Mouse (Mus musculus) left cerebral cortex, postnatal 36 days (tissue): ENCODE data around the gene Pbxip1. TPM values are rescaled to one million over a fixed set of nuclear protein-coding genes. Genes with fewer than 3 reads are reported as not detected.

Experiments used
- DNase-seq, 2 experiments: peaks; one replicate each; pipeline ENCODE4 v3.0.0; 2021 to 2022; ENCODE audit warnings: low spot score in 2 of 2, mixed read lengths in 1 of 2
- intact Hi-C: fragments of 180-260 bp; cut with DNase I; formaldehyde crosslinking; loops from one replicate; pipeline ENCODE4 v1.15.1; 2025
- total RNA-seq, 2 experiments: library from RNA; stranded (reverse); gene quantifications; 2 replicates each; pipeline ENCODE4 v1.2.3; 2021

Gene Pbxip1
- total RNA-seq, 2 experiments from 2014 or later = 35.2 to 40.6 TPM

- intact Hi-C loops = no loop called here
- no peak for DNase-seq
These were observed 29.6 kb upstream of the Pbxip1 start for GRCm38 (mm10) chr3:89406887-89407286.

DNA sequence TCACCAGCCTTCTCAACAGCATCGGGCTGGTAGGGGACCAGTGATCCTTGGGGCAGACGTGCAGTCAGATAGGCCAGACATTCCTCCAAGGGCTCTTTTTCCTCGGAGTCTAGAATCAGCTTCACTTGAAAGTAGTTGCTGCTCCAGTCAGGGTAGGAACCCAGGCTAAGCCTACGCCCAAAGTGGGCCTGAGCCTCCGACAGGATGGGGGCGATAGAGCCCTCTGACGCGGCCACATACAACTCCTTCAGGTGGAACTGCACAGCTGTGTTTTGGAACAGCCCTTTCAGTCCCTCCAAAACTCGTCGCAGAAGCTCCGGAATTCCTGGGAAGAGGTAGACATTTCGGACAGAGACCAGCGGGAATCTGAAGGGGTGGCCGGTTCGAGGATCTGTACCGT is 28.1 kb upstream of the Pbxip1 start:
- intact Hi-C loops = no loop called here
- no peak for DNase-seq

DNA sequence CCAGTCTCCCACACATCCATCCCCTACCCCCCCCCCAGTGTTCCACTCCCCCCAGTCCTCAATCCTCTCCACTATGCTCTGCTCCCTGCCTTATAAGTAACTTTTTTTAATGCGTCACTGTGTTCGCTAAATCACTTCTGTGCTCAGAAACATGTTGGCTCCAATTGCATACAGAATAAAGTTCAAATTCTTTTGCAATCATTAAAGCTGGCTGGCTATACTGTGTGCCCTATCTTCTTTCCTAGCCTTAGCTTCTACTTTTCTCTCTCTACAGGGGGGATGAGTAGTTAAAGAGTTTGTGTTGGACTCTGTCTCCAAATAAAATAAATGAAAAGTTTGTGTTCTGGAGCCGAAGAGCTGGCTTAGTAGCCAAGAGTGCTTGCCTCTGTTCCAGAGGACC is 26.8 kb upstream of the Pbxip1 start:
- DNase-seq = no peak
- intact Hi-C loops = no loop called here

DNA sequence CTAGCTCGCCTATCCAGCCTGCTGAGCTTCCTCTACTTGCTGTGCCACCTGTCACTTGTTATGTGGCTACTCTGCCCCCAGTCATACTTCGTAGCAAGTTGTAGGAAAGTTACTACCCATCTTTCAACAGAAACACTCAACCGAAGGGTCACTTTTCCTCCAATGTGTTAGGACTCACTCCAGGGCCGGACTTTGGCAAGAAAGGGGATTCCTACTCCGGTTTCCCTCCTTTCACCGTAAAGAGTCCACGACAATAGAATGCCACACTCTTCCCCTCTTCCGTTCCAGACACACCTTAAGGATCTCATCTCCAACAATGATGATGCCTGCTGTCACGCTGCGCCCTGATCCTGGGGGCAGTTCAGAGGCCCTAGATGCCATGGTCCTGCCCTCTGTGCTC is 25.6 kb upstream of the Pbxip1 start:
- no peak for DNase-seq
- intact Hi-C loops = no loop called here

DNA sequence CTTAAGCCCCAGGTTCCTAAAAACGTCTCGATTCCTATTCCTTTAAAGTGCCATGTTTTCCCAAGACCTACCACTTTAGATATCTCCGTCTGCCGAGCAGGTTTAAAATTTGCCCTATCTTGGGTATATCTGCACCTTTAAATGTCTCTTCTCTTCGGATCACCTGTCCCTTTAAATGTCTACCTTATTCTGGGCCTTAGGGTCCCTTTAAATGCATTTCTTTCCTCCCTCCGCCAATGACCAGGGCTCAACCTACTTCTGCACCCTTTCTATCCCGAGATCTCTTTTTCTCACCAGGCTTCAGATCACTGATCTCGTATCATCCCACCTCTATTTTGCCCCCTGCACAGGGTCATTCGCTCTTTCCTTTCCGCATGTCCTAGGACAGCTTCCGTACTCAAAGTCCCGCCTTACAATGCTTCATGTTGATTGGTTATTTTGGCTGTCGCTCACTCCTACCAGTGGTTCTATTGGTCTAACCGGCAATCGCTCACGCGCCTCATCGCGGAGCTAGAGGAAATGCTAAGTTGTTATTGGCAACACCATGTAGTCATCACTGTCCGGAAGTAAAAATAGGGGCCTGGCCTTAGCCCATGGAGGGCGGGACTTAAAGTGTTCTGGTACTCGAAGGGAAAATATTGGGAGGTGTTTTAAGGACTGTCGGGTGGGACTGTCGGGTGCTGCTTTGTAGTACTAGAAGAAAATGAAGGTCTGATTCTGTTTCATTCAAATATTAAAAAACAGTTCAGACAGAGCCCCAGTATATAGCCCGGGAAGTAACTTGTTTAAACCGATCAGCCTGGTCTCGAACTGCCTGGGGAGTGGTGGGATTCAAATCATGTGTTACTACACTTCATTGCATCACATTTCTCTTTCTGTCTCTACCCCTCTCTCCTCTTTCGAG is 24.8 kb upstream of the Pbxip1 start, which contains the start of gene Flad1:
Gene Flad1 (minus strand): TSS at position 381 of the 904 bp plus-strand sequence.
- peak; percentile 99 to 100 for DNase-seq
- intact Hi-C loops = no loop called here

DNA sequence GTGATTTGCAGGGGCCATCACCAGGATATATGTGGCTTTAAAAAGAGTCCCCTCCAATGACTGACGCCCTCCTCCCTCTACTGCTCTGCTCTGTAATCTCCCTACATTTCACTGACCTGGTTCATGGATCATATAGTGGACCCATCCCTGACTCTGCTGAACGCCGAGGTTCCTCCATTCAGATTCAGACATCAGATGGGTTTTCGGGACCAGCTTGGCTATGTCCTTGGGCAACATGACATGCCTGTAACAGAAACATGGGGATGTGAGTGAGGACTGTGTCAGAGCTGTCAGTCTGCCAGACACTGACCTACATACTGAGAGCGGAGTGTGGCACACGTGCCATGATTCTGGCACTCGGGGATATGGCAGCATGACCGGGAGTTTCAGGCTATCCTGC is 20.3 kb upstream of the Pbxip1 start:
- no peak for DNase-seq
- intact Hi-C loops = no loop called here

- intact Hi-C loops = no loop called here
- no peak for DNase-seq
These were observed 19.4 kb upstream of the Pbxip1 start for GRCm38 (mm10) chr3:89417131-89417530.

- intact Hi-C loops = no loop called here
- no peak for DNase-seq
These were observed 18.7 kb upstream of the Pbxip1 start for GRCm38 (mm10) chr3:89417840-89418169.

GRCm38 (mm10) chr3:89418170-89418860 is 18.2 kb upstream of the Pbxip1 start, which contains the start of the genes Cks1b and Shc1:
Gene Cks1b, minus strand, starts transcription at chr3:89418383.
Gene Shc1, plus strand, starts transcription at chr3:89418443.
- peak; percentile 90 to 93 for DNase-seq
- intact Hi-C loops = no loop called here

GRCm38 (mm10) chr3:89418861-89419250 is 17.6 kb upstream of the Pbxip1 start:
- DNase-seq = no peak
- intact Hi-C loops = no loop called here

DNA sequence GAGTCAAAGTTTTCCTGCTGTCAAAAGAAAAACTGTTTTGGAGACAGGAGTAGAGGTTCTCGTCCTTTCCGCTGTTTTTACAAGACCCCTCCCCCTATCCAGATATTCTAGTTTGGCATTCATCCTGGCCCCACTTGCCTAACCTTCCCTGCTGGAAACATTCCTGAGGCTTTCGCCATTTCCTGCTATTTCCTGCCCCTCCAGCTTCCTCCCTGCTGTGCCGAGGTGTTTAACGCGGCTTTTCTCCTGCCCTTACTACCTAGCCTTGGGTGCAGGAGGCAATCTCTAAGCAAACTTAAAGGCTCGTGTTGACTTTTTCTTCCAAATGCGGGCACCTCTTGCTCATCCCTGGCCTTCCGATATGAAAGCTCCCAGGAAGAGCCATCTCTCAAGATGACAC is 16.9 kb upstream of the Pbxip1 start:
- no peak for DNase-seq
- intact Hi-C loops = no loop called here

DNA sequence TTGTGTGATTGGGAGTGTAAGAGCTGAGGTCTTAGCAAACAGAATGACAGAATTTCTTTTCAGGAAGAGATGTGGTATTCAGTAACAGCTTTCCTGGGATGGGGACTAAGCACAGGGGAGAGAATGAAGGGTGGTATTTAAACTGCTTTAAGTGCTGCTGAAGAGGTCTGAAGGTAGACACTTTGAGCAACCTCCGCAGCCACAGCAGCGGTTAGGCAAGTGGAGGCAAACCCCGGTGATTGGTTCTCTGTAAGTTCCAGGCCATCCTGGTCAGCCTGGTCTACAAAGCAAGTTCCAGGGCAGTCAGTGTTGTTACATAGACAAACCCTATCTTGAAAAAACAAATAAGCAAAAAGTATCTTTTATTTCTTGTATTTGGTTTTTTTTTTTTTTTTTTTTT is 16.5 kb upstream of the Pbxip1 start:
- intact Hi-C loops = no loop called here
- DNase-seq = no peak

DNA sequence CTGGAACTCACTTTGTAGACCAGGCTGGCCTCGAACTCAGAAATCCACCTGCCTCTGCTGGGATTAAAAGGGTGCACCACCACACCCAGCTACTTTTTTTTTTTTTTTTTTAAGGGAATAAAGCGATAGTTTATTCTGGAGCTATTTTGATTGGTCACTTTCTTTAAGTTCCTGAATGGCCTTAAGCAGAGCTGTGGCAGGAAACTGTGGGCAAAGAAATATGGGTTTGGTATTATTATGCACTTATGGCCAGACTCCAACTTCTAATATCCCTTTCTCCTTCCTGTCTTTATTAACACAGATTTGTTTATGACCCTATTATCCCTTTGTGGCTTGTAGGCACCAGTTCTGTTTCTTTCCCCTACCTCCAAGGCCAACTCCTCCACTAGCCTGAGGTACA is 16.1 kb upstream of the Pbxip1 start:
- no peak for DNase-seq
- intact Hi-C loops = no loop called here

- intact Hi-C loops = no loop called here
- peak; percentile 63 to 70 for DNase-seq
These were observed 15.3 kb upstream of the Pbxip1 start for GRCm38 (mm10) chr3:89421002-89421774.

GRCm38 (mm10) chr3:89421810-89422473 is 14.6 kb upstream of the Pbxip1 start:
- intact Hi-C loops = no loop called here
- no peak for DNase-seq

DNA sequence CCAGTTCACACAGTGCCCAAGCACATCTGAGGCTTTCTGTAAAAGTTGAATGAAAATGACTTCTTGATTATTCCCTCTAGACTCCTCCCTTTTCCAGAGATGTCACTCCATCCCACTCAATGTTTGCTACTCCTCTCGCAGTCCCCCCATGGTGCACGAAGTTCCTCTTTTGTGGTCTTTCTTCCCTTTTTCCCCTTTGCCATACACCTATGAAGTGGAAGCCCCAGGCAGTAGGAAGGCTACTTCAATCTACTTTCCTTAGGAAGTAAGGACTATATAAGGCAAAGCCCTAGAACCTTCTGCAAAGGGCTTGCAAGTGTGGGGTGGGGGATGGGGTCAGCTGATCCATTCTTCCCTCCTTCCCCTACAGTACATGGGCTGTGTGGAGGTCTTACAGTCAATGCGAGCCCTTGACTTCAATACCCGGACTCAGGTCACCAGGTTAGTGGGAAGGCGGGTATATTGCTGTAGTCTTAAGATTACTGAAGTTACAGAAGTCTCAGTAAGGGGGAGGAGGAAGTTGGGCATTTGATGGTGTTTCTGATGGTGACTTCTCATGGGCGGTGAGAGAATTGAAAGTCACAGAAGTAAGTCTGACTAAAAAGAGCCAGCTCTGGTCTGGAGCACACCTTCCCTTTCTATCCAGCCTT is 13.8 kb upstream of the Pbxip1 start:
- no peak for DNase-seq

GRCm38 (mm10) chr3:89424416-89425140 is 11.9 kb upstream of the Pbxip1 start:
- intact Hi-C loops = no loop called here
- DNase-seq = no peak

More for the DNA sequence above, 13.8 kb upstream of the Pbxip1 start:
- intact Hi-C loops = no loop called here

- DNase-seq = no peak
- intact Hi-C loops = no loop called here
These were observed 11.4 kb upstream of the Pbxip1 start for GRCm38 (mm10) chr3:89425141-89425525.

- intact Hi-C loops = no loop called here
- DNase-seq = no peak
These were observed 10.6 kb upstream of the Pbxip1 start for GRCm38 (mm10) chr3:89425876-89426275.
